ENCODE assay signal across 24 mouse cellular contexts in the genomic region with DNA sequence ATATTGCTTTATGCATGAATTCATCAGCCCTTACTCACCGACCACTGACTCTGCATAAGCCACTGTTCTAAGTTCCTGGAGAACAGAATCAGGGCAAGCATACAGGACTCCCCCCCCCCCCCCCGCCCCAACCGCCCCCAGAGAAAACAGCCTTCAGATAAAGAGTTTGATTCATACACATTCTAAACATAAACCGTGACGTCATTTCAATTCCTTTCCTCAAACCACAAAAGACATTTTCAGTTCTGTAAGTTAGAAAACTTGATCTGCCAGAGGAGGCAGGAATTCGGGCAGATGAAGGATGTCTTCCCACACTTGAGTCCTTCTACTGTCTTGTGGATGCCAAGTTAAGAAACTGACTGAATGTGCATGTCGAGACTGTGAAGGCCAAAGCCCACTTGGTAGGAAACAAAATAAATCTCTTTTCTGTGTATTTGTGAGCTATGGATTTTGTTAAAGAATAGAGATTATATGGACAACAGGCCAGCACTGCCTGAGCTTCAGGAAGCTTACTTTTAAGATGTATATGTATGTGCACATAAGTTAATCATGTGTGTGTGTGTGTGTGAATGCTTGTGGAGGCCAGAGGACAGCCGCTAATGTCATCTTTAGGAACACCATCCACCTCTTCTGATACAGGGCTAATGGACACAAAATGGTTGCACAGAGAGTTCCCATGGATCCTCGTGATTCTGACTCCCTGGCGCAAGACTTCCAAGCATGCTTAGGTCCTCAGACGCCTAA.
A peak's percentile ranks its signal among the peaks of the same experiment; 100 is the strongest.
DNase-seq lines count a peak whose midpoint lies in the region; ATAC-seq lines count a peak whose summit lies in the region.
"Had no signal": no experiment of that assay in that cellular context is flagged by ENCODE, and none has a peak within 500 bp of the region (broad histone marks: within the 10 kb centered on the region; RNA-seq: fewer than 3 reads in every experiment).

No protein-coding gene starts in this region.

- no peaks in the 10 kb centered on the region for H3K9me3 ChIP-seq in heart, embryonic 13.5 days
- H3K9me3 ChIP-seq in heart, embryonic 11.5 days (replicated peaks; ENCODE audit: control insufficient read depth, low read length): no peaks in the 10 kb centered on the region
- no peaks in the 10 kb centered on the region for H3K9me3 ChIP-seq in forebrain, embryonic 15.5 days
- H3K9me3 ChIP-seq: heart, embryonic 12.5 days; limb, embryonic 10.5 days; midbrain, embryonic 15.5 days; neural tube, embryonic 15.5 days had no signal

- H3K36me3 ChIP-seq in heart, embryonic 13.5 days: no peaks in the 10 kb centered on the region
- no peaks in the 10 kb centered on the region for H3K36me3 ChIP-seq in heart, embryonic 11.5 days (ENCODE audit: control insufficient read depth, insufficient read depth, low read length)
- H3K36me3 ChIP-seq in forebrain, embryonic 15.5 days: no peaks in the 10 kb centered on the region
- H3K36me3 ChIP-seq: heart, embryonic 12.5 days; limb, embryonic 10.5 days; midbrain, embryonic 15.5 days; neural tube, embryonic 15.5 days had no signal

- peaks cover 20% of the 10 kb centered on the region for H3K4me1 ChIP-seq in heart, embryonic 13.5 days
- no peaks in the 10 kb centered on the region; the same call in 1 of the 2 replicates for H3K4me1 ChIP-seq in heart, embryonic 11.5 days (ENCODE audit: control insufficient read depth, insufficient read depth, low read length)
- no peaks in the 10 kb centered on the region for H3K4me1 ChIP-seq in forebrain, embryonic 15.5 days
- H3K4me1 ChIP-seq: neural tube, embryonic 15.5 days had no signal

- no peaks in the 10 kb centered on the region for H3K27me3 ChIP-seq in heart, embryonic 13.5 days (replicated peaks)
- H3K27me3 ChIP-seq in heart, embryonic 11.5 days (ENCODE audit: control insufficient read depth, insufficient read depth, low read length): no peaks in the 10 kb centered on the region
- no peaks in the 10 kb centered on the region for H3K27me3 ChIP-seq in forebrain, embryonic 15.5 days
- H3K27me3 ChIP-seq: heart, embryonic 12.5 days; midbrain, embryonic 15.5 days; neural tube, embryonic 15.5 days; Patski had no signal

- ATAC-seq in heart, embryonic 13.5 days (ENCODE audit: extremely low read depth, insufficient number of reproducible peaks, low FRiP score, low TSS enrichment): no peak
- ATAC-seq in heart, embryonic 11.5 days (replicated peaks; ENCODE audit: insufficient number of reproducible peaks, low FRiP score, low TSS enrichment): no peak
- ATAC-seq in forebrain, embryonic 15.5 days (replicated peaks): no peak
- ATAC-seq: forebrain, embryonic 14.5 days; liver, postnatal 0 days; midbrain, embryonic 15.5 days; Patski had no signal

- DNase-seq in 3134 (ENCODE audit: extremely low read depth, insufficient read length, low spot score): peak; percentile 10
- peak; percentile 83 for DNase-seq in NIH3T3 (ENCODE audit: low read depth)
- DNase-seq in lung, postnatal 10 days: peak; percentile 72
- DNase-seq in spleen, adult 12 weeks (ENCODE audit: low spot score): no peak
- DNase-seq in adrenal gland, adult (ENCODE audit: inconsistent age in 2 of 2, low spot score in 1 of 2): no peak
- DNase-seq: adrenal gland, postnatal 14 days; cerebellum, adult 11-12 months; cerebellum, postnatal 14 days; embryo, embryonic 11 days; kidney, adult 8-10 months; kidney, postnatal 25 days; liver, postnatal 0 days; spleen, adult 18-20 months; thymus, postnatal 36 days had no signal

- H3K4me2 ChIP-seq in heart, embryonic 13.5 days: no peak overlapping the region
- H3K4me2 ChIP-seq in heart, embryonic 11.5 days: no peak overlapping the region
- no peak overlapping the region for H3K4me2 ChIP-seq in forebrain, embryonic 15.5 days (replicated peaks)
- H3K4me2 ChIP-seq: heart, embryonic 12.5 days; midbrain, embryonic 15.5 days; neural tube, embryonic 15.5 days had no signal

- WGBS in heart, embryonic 13.5 days: 64% methylated on average over 11 of the region's 11 CpGs
- WGBS in heart, embryonic 11.5 days (ENCODE audit: insufficient replicate concordance): 72% methylated on average over 11 of the region's 11 CpGs
- 90% methylated on average over 11 of the region's 11 CpGs for WGBS in forebrain, embryonic 15.5 days

- H3K4me3 ChIP-seq in heart, embryonic 13.5 days: no peak overlapping the region
- no peak overlapping the region for H3K4me3 ChIP-seq in heart, embryonic 11.5 days (ENCODE audit: low read depth, low read length)
- no peak overlapping the region for H3K4me3 ChIP-seq in forebrain, embryonic 15.5 days
- H3K4me3 ChIP-seq: erythroblast, embryonic 14.5 days; heart, embryonic 12.5 days; limb, embryonic 10.5 days; midbrain, embryonic 15.5 days; neural tube, embryonic 15.5 days had no signal

- H3K9ac ChIP-seq in heart, embryonic 13.5 days: no peak overlapping the region
- no peak overlapping the region for H3K9ac ChIP-seq in heart, embryonic 11.5 days (ENCODE audit: low read depth, low read length)
- no peak overlapping the region for H3K9ac ChIP-seq in forebrain, embryonic 15.5 days (replicated peaks)
- H3K9ac ChIP-seq: heart, embryonic 12.5 days; liver, postnatal 0 days; midbrain, embryonic 15.5 days; neural tube, embryonic 15.5 days had no signal

- peak overlapping the region; percentile 13; the same call in 1 of the 2 replicates for H3K27ac ChIP-seq in heart, embryonic 13.5 days (replicated peaks)
- H3K27ac ChIP-seq in heart, embryonic 11.5 days (ENCODE audit: low read depth, low read length): no peak overlapping the region
- no peak overlapping the region for H3K27ac ChIP-seq in forebrain, embryonic 15.5 days (replicated peaks)
- H3K27ac ChIP-seq: limb, embryonic 10.5 days; midbrain, embryonic 15.5 days; neural tube, embryonic 15.5 days had no signal

Comparison
In these comparisons a context has a peak if more than half of its experiments do, and no peak if none do; other contexts are left out.
1. DNase-seq: peak in 3134 (single experiment), NIH3T3 (single experiment) and lung, postnatal 10 days (single experiment); none in spleen, adult 12 weeks (single experiment) and adrenal gland, adult (0 of 2).